Mouse (Mus musculus): ENCODE measurements at regions not wholly inside any gene's neighbourhood (a gene's known extent, or its start where the extent isn't known, plus 50 kb on each side); places are given as distances from the start of the nearest gene placed in this dataset.
"Not testable (repeated sequence)": the region's sequence is repeated elsewhere in the genome, so short reads cannot be mapped to it uniquely, and the experiment has no call there.

GRCm38 (mm10) chr17:60268846-60269245 lies 1255.7 kb upstream of the Nudt12 start:
- TF ChIP-seq CTCF (IDR thresholded peaks at IDR 0.05; ENCODE audit: low read depth): no peak
- ATAC-seq: no peak
- Histone ChIP-seq H3K4me2 (ENCODE audit: low read depth) (no peak overlapping the region), H3K4me3 (ENCODE audit: low read depth, low read length) (no peak overlapping the region), H3K27ac (ENCODE audit: low read depth, low read length) (no peak overlapping the region), H3K36me3 (ENCODE audit: insufficient read depth) (no peaks in the 10 kb centered on the region), H3K27me3 (ENCODE audit: insufficient read depth, low read length) (no peaks in the 10 kb centered on the region), H3K4me1 (ENCODE audit: insufficient read depth) (no peaks in the 10 kb centered on the region), H3K9ac (no peak overlapping the region), H3K9me3 (ENCODE audit: low read length) (no peaks in the 10 kb centered on the region)
- no peak for DNase-seq
- 43% methylated on average over 1 of the region's 1 CpGs for WGBS

- Histone ChIP-seq H3K9ac (no peak overlapping the region), H3K27ac (ENCODE audit: low read depth, low read length) (no peak overlapping the region), H3K4me1 (ENCODE audit: insufficient read depth) (no peaks in the 10 kb centered on the region), H3K4me3 (ENCODE audit: low read depth, low read length) (peak overlapping the region; percentile 17; the same call in 1 of the 2 replicates), H3K9me3 (ENCODE audit: low read length) (no peaks in the 10 kb centered on the region), H3K4me2 (ENCODE audit: low read depth) (peak overlapping the region; percentile 18; the same call in 1 of the 2 replicates), H3K36me3 (ENCODE audit: insufficient read depth) (no peaks in the 10 kb centered on the region), H3K27me3 (ENCODE audit: insufficient read depth, low read length) (no peaks in the 10 kb centered on the region)
- no peak for TF ChIP-seq CTCF (IDR thresholded peaks at IDR 0.05; ENCODE audit: low read depth)
- ATAC-seq: peak; percentile 32; the same call in 1 of the 2 replicates
- DNase-seq: peak; percentile 41
- 18% methylated on average over 12 of the region's 12 CpGs for WGBS
These were observed 1254.4 kb upstream of the Nudt12 start for GRCm38 (mm10) chr17:60267247-60268216.

GRCm38 (mm10) chr17:60255338-60255737 lies 1242.2 kb upstream of the Nudt12 start:
- H3K4me2 ChIP-seq (ENCODE audit: low read depth); H3K27me3 ChIP-seq (ENCODE audit: insufficient read depth, low read length); H3K36me3 ChIP-seq (ENCODE audit: insufficient read depth); H3K9me3 ChIP-seq (ENCODE audit: low read length); H3K4me1 ChIP-seq (ENCODE audit: insufficient read depth); H3K27ac ChIP-seq (ENCODE audit: low read depth, low read length); ATAC-seq; H3K9ac ChIP-seq; H3K4me3 ChIP-seq (ENCODE audit: low read depth, low read length); DNase-seq: not testable (repeated sequence)

- DNase-seq (no peak), ATAC-seq (no peak)
- Histone ChIP-seq H3K27ac (ENCODE audit: low read depth, low read length) (no peak overlapping the region), H3K27me3 (ENCODE audit: insufficient read depth, low read length) (no peaks in the 10 kb centered on the region), H3K4me3 (ENCODE audit: low read depth, low read length) (no peak overlapping the region), H3K4me2 (ENCODE audit: low read depth) (no peak overlapping the region), H3K4me1 (ENCODE audit: insufficient read depth) (no peaks in the 10 kb centered on the region), H3K9me3 (ENCODE audit: low read length) (no peaks in the 10 kb centered on the region), H3K9ac (no peak overlapping the region), H3K36me3 (ENCODE audit: insufficient read depth) (no peaks in the 10 kb centered on the region)
- 90% methylated on average over 1 of the region's 1 CpGs for WGBS
- TF ChIP-seq CTCF (IDR thresholded peaks at IDR 0.05; ENCODE audit: low read depth): no peak
These were observed 1236.8 kb upstream of the Nudt12 start for GRCm38 (mm10) chr17:60249923-60250322.

- Histone ChIP-seq H3K4me3 (ENCODE audit: low read depth, low read length) (no peak overlapping the region), H3K36me3 (ENCODE audit: insufficient read depth) (no peaks in the 10 kb centered on the region), H3K9ac (no peak overlapping the region), H3K27me3 (ENCODE audit: insufficient read depth, low read length) (no peaks in the 10 kb centered on the region), H3K9me3 (ENCODE audit: low read length) (no peaks in the 10 kb centered on the region), H3K27ac (ENCODE audit: low read depth, low read length) (no peak overlapping the region), H3K4me2 (ENCODE audit: low read depth) (no peak overlapping the region), H3K4me1 (ENCODE audit: insufficient read depth) (no peaks in the 10 kb centered on the region)
- 35% methylated on average over 2 of the region's 2 CpGs for WGBS
- ATAC-seq: peak; percentile 43; the same call in 1 of the 2 replicates
- no peak for TF ChIP-seq CTCF (IDR thresholded peaks at IDR 0.05; ENCODE audit: low read depth)
- DNase-seq: no peak
These were observed 1221.3 kb upstream of the Nudt12 start for GRCm38 (mm10) chr17:60234519-60234918.

GRCm38 (mm10) chr17:60197004-60197403 lies 1183.8 kb upstream of the Nudt12 start:
- no peak for ATAC-seq
- TF ChIP-seq CTCF (IDR thresholded peaks at IDR 0.05; ENCODE audit: low read depth): no peak

GRCm38 (mm10) chr17:60181241-60181640 lies 1168.1 kb upstream of the Nudt12 start:
- Histone ChIP-seq H3K4me1 (ENCODE audit: insufficient read depth) (no peaks in the 10 kb centered on the region), H3K9me3 (ENCODE audit: low read length) (no peaks in the 10 kb centered on the region), H3K9ac (no peak overlapping the region), H3K27me3 (ENCODE audit: insufficient read depth, low read length) (no peaks in the 10 kb centered on the region), H3K4me2 (ENCODE audit: low read depth) (no peak overlapping the region), H3K4me3 (ENCODE audit: low read depth, low read length) (no peak overlapping the region), H3K27ac (ENCODE audit: low read depth, low read length) (no peak overlapping the region), H3K36me3 (ENCODE audit: insufficient read depth) (no peaks in the 10 kb centered on the region)
- 73% methylated on average over 2 of the region's 2 CpGs for WGBS
- TF ChIP-seq CTCF (IDR thresholded peaks at IDR 0.05; ENCODE audit: low read depth): no peak
- ATAC-seq (no peak), DNase-seq (no peak)

More at GRCm38 (mm10) chr17:60197004-60197403, 1183.8 kb upstream of the Nudt12 start:
- H3K4me3 ChIP-seq (ENCODE audit: low read depth, low read length): no peak overlapping the region
- no peak overlapping the region for H3K4me2 ChIP-seq (ENCODE audit: low read depth)
- H3K9ac ChIP-seq: no peak overlapping the region
- H3K27me3 ChIP-seq (ENCODE audit: insufficient read depth, low read length): no peaks in the 10 kb centered on the region
- H3K36me3 ChIP-seq (ENCODE audit: insufficient read depth): no peaks in the 10 kb centered on the region
- no peaks in the 10 kb centered on the region for H3K4me1 ChIP-seq (ENCODE audit: insufficient read depth)
- no peaks in the 10 kb centered on the region for H3K9me3 ChIP-seq (ENCODE audit: low read length)
- no peak overlapping the region for H3K27ac ChIP-seq (ENCODE audit: low read depth, low read length)
- DNase-seq: no peak
- 96% methylated on average over 2 of the region's 2 CpGs for WGBS
